Mouse (Mus musculus) heart, adult 11 months (tissue): Measurements from ENCODE around the gene Zfp335.

Source experiments
- DNase-seq: peaks from one replicate; pipeline ENCODE4 v3.0.0; 2022

Zfp335 gene

DNA sequence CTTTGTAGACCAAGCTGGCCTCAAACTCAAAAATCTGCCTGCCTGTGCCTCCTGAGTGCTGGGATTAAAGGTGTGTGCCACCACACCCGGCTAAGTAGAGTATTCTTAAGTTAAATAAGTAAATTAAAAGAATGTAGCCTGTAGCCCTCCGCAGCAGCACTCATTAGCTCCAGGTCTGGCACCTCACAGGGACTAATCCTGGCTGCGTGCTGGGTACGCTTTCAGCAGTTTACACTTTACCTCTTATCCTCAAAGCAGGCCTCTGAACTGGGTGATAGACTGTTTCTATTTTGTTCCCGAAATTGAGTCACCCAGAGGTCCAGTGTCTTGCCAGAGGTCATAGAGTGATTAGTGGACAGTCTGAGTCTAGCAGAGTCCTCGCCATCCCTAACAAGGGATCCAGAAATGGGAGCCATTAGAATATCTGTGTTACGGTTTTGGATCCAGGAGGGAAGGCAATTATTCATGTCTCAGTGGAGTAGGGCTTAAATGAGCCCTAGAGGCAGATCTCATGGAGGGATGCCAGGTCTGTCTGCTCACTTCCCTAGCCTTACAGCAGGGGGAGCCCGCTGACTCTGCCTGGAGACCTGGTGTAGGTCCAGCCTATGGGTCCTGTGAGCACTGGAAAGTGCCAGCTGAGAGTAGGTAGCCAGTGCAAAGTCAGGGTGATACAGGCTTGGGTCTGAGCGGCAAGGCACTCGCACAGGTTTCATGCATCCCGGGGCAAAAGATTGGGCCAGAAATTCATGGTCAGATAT lies 12.7 kb upstream of the Zfp335 start:
- peak; percentile 98 for DNase-seq

DNA sequence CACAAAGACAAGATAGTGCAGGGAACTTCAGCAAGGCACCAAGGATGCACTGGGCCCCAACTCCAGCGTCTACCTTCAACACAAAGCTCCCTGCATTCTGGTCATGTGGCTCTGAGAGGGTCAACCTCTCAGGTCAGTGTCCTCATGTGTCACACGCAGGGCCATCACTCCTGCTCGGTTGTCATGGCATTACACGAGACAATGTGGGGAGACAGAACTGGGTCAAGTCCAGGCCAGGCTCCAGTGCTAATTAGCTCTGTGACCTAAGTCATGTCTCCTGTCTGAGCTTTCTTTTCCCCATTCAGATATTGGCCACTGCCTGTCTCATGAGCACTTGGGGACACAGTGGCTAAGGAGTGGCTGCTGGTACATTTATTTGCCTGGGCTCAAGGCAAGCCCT lies 11.7 kb upstream of the Zfp335 start:
- no peak for DNase-seq

DNA sequence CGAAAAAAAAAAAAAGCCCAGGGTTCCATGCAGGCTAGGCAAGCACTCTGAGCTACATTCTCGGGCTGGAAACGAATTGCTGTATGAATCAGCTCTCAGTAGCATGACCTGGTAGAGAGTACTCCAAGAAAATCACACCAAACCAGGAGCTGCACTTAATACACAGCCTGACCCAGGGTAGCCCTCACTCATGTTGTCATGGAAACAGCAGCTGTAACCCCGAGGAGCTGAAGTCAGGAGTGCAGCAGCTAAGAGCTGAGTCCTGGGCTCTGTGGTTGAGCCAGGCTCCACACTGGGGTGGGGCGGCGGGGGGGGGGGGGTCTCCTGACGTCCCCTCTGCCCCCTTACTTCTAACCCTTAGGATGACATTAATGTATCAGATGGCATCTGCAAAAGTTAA lies 10.4 kb upstream of the Zfp335 start:
- no peak for DNase-seq

DNA sequence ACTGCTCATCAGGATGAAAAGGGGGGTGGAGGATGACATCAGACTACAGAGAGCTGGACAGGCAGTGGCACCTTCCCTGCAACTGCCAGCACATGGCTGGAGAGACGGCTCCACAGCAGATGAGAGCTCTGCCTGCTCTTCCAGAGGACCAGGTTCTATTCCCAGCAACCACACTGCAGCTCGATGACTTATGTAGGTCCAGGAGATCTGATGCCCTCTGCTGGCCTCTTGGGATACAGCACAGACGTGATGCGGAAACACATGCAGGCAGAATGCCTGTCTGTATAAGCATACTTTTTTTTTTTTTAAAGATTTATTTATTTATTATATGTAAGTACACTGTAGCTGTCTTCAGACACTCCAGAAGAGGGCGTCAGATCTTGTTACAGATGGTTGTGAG lies 6.8 kb upstream of the Zfp335 start:
- no peak for DNase-seq

DNA sequence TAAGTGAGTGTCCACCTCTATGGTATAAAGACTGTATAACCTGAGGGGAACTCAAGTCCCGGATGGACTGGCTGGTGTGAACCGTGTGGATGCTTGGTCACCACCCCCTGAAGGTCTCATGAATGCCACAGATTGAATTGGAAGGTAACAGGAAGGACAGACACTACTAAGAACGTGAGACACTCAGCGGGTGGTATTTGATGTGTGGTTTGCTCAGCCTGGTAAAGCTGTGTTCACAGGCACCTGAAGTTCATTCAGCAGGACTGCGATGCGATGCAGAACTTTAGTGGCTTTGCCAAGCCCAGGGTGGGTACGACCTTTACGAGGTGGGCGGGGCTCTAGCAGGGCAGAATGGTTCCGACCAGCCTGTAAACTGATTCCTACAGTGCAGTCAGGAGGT lies 5.8 kb upstream of the Zfp335 start:
- DNase-seq = no peak

DNA sequence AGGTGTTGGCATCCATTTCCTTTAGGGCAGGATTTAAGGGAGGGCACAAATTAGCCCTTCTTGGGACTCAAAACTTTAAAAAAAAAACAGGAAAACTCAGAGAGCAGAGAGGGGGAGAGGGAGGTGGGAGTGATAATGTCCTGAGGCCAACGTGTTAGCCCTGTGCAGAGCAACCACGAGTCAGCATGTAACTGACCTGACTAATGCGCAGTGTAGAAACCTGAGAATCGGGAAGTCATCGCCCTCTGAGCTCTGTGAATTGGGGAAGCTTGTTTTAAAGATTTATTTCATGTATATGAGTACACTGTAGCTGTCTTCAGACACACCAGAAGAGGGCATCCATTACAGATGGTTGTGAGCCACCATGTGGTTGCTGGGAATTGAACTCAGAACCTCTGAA lies 5.3 kb upstream of the Zfp335 start:
- DNase-seq = no peak

DNA sequence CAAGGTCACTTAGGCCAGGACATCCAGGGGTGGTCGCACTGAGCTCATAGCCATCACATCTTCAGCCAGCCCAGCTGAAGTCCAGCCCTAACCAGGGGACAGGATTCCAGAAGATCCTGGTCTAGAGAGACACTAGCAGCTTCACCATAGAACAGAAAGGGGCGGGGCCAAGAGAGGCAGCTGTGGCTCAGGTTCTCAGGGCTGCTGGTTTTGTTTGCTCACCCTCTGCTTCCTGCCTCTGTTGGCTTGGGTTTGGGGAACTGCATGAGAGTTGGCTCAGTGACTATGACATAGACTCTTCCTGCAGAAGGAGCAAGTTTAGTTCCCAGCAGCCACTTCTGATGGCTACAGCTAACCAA lies 1.9 kb upstream of the Zfp335 start:
- DNase-seq = peak; percentile 98

DNA sequence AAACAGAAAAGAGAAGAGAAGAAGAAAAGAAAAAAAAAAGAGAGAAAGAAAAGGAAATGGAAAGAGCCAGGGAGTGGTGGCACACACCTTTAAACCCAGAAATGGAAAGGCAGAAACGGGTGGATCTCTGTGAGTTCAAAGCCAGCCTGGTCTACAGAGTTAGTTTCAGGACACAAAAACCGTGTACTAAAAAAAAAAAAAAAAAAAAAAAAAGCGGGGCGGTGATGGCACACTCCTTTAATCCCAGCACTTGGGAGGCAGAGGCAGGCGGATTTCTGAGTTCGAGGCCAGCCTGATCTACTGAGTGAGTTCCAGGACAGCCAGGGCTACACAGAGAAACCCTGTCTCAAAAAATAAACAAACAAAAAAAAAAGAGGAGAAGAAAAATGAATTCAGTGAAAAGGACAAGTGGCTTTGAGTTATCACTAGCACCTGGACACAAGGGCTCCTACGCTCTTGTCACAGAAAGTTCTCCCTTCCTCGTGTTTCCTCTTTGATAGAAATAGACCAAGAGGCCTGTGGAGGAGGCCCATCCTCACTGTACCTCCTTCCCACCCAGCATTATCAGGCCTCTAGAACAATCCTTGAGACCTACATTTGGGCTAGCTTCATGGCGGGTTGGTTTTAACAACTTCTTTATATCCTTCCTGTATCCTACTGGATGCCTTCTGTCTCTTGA lies 1.3 kb upstream of the Zfp335 start:
- DNase-seq = no peak

DNA sequence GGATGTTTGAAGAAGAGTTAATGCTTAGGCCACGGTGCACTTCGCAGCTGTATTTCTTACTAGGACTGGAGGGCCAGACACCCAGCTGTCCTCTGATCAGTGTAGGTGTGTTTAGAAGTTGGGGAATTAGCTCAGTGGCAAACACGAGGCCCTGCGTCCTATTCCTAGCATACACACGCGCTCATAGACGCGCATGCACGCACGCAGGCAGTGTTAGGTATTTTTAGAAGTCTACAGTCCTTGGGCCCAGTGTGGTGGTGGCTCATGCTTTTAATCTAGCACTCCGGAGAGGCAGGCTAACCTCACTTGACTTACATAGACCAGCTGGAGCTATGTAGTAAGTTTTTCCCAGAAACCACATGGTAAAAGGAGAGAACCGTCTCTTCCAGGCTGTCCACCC lies 594 bp upstream of the Zfp335 start:
- DNase-seq = peak; percentile 98

DNA sequence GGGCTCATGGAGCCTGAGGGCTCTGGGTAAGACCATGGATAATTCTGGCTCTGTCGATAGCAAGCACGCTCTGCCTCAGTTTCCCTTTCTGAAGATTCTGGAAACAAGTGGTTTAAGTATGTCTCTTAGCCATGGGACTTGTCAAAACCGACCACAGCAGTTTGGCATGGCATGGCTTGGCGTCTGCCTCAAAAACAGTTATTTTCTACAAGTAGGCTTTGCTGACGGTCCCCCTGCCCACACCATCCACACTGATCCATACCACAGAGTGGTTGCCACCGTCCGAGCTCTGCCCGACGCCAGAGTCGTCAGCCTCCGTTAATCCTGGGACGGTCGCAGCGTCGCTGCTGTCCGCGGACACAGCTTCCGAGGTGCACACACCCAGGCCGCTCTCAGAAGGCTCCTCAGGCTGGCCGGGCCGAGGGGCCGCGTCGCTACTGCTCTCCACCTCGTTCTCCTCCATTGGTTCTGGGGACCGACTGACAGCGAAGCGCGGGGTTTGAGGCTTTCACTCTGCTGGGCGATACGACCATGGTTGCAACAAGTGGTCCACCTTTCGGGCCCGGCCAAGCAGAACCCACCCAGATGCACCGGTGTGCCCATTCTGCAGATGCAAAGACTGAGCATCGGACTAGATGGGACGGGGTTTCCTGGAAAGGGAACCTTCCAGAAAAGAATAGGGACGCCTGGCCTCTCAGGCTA lies 1.0 kb downstream of the Zfp335 start:
- peak; percentile 90 for DNase-seq

DNA sequence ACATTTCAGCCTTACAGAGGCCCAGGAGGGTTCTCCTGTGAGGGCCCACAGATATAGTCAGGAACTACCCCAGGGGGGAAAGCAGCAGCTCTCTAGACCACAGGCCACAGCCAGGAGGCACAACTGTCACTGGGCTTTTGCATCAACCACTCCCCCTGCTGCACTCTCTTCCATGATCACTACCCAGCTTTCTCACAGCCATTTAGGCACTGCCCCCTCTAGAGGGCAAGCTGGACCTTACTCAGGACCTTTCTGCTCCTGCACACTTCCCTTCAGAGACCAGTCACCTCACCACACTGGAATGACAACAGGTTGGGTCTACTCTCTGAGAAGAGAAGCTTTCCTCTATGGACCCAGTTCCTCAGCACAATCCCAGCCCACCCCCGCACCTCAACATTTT lies 2.0 kb downstream of the Zfp335 start:
- peak; percentile 94 for DNase-seq

DNA sequence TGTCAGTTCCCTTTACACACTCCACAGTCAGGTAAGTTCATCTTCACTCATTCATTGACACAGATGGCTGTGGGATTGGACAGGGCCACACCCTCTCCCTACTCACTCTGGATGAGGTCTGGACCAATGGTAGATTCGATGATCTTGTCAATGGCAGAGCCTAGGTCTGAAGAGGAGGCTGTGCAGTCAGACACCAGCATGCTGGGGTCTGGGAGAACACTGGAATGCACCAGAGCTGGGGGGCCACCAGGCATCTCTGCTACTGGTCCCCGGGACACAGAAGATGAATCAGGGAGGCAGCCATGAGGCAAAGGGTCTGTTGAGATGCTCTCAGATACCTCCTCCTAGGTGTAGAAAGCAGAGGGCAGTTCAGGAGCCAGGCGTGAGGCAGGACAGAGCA lies 2.5 kb downstream of the Zfp335 start:
- peak; percentile 92 for DNase-seq

DNA sequence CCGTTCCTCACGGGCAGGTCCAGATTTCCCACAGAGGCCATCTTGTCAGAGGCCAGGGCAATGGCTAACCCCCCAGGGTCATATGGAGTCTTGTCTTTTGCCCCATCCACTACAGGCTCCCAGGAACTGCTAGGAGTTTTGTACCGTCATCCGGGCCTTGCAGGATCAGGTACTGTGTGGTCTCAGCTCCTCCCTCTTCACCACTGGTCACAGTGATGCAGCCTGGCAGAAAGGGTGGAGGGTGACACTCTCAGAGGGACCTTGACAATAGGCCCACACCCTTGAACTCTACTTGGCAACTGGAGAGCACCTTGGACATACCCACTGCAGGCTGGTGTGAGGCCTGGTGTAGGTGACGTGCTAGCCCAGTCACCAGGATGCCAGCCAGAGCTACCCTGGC lies 3.5 kb downstream of the Zfp335 start:
- DNase-seq = peak; percentile 93

DNA sequence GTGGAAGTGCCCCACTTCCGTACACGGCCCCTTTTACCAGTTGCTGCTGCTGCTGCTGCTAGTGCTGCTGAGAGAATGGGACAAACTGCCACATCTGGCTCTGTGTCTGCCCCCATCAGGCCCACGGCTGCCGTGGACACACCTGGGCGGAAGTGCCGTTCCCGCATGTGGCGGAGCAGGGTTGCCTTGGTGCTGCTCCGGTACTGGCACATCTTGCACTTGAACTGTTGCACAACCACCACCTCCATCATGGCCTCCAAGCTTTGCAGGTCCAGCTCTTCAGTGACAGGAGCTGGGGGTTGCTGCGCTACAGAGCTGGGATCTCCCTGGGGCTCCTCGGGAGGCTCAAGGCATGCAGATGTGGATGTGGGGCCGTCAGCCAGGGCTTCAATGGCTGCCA lies 4.0 kb downstream of the Zfp335 start:
- DNase-seq = peak; percentile 92

DNA sequence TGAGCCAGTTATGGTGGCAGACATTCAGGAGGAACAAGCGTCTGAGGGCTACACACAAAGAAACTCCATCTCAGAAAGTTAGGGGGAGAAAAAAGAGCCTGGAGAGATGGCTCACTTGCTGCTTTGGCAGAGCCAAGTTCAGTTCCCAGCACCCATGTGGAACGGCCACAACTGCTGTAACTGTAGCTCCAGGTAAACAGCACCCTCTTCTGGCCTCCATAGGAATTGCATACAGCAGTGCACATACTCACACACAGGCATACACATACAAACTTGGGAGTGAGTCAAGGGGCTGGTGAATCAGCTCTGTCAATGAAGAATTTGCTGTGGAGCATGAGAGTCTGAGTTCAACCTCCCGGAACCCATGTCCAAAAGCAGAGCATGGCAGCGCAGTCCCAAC lies 5.5 kb downstream of the Zfp335 start:
- peak; percentile 90 for DNase-seq

DNA sequence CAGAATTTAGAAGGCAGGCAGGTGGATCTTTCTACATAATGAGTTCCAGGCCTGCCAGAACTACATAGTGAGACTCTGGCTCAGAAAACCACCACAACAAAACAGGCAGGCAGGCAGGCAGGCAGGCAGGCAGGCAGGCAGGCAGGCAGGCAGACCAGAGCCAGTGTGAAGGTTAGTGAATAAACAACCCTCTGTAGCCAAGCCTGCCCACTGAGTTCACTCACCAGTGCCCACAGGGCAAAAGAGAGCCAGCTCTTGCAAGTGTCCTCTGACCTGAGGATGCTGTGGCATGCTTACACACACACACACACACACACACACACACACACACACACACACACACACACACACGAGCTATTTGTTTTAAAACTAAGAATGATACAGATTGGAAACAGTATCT lies 8.1 kb downstream of the Zfp335 start:
- no peak for DNase-seq

DNA sequence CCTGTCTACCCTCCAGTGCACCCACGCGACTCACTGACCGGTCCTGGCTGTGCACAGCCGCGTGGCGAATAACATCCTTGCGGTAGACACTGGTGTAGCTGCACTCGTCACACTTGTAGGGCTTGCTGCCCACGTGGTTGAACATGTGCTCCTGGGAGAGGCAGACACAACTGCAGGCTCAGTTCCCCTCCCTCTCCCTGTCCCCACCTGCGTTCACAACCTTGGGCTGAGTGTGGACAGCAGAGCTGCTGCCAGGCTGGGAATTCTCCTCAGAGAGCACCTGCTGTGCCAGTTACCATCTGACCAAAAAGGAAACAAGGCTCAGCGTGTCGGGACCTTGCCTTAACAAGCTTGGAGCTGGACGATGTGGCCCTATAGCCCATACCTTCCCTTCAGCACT lies 10.2 kb downstream of the Zfp335 start:
- peak; percentile 93 for DNase-seq

DNA sequence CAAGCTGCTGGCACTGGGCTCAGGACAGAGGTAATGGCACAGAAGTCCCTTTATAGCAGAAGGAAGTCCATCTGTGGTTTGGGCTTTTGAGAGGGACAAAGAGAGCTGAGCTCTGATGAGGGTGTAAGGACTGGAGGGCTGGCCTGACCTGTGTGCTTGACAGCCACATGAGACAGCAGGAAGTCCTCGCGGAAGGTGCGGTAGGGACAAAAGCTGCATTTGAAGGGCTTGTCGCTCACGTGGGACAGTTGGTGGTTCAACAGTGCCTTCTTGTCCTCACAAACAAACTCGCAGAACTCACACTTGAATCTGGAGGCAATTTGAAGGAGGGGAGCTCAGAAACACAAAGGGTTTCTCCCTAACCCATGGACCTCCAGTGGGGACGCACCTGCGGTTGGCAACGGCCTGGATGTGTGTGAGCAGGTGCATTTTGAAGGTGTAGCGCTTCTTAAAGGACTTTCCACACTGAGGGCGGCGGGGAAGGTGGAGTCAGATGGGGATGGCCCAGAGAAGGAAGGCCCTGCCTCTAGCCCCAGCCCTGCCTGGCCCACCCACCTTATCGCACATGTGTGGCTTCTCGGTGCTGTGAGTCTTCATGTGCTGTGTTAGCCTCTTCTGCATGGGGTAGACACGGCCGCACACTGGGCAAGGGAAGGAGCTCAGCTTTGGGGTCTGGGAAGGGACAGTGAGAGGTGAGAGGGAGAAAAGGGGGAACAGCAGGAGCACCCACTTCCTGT lies 11.7 kb downstream of the Zfp335 start:
- DNase-seq = no peak

DNA sequence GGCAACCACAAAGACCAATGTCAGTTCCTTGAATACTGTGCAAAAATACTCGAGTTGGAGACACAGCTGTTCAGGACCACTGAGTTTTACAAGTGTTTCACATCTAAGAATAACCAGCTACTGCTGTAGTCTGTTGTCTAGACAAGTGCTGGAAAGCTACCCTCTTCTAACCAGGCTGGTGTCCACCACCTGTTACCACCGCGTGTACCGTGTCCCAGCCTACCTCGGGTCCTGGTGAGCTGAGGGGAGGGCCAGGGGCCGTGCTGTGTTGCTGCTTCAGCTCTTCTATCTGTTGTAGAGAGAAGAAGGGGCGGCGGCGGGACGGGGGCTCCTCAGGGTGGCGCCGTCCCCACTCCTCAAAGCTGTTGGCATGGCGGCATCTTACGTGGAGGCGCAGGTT lies 12.5 kb downstream of the Zfp335 start:
- no peak for DNase-seq

DNA sequence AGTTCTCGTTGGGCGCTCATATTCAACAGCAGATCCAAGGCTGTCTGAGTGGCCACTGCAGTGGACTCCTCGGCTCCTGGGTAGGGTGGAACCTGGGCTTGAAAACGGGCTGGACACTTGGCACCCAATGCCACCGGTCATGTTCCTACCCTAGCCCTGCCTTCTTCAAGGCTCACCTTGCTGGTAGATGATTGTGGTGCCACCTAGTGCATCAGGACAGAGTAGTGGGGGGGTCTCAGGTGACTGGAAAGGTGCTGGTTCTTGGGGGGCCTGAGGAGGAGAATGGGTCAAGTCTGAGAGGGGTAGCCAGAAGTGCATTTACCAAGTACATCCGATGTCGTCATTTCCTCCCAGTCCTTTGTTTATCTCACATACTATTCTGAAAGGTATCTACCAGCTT lies 13.5 kb downstream of the Zfp335 start:
- DNase-seq = no peak

DNA sequence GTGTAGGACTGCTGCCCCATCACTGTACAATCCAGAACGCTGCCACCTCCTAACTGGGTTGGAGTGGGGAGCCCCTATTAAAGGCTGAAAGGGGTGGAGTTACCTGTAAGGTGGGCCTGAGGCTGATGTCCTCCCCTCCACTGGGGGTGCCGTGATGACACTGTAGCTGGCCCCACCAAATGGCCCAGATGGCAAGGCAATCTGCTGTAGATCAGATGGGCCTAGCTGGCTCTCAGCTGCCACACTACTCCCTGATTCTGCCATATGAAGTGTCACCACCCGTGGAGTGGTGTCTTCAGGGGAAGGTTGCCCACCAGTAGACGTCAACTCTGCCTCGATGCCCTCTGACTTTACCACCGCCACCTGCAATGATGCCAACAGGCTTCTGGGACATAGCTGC lies 15.7 kb downstream of the Zfp335 start:
- no peak for DNase-seq

DNA sequence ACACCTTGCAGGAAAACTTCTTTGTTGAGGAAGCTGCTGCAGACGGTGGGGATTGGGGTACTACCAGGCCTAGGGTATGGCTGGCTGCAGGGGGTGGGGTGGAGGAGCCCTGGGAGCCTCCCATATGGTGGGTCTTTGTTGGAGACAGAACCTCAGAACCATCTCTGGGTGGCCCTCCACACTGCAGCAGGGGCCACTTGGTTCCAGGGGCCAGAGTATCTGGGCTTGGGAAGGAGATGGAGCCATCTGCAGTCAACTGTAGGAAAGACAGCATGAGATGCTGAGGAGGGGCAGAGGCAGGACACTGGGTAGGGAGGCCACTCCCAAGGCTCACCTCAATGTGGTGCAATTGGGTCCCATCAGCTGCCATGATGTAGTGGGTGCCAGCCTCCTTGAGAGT lies 16.9 kb downstream of the Zfp335 start:
- peak; percentile 93 for DNase-seq

DNA sequence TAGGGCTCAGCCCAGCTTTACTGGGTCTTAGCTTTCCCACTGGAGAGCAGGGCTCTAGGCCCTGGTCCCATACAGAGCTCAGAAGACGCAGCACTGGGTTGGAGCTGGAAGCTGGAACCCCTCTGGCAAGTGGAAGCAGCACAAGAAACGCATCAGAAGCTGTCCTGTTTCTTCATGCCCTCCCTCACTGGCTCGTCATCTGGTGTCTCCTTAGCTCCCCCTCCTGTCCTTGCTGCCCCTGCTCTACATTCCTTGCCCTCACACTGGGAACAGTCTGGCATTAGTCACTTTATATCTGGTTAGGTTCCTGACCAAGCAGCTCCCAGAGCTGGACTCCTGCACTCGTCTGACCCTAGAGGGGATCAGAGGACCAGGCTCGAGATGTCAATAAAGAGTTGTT lies 17.5 kb downstream of the Zfp335 start:
- no peak for DNase-seq
